Mouse (Mus musculus): Measurements from ENCODE around the gene Bmf. TPM values are rescaled to one million over a fixed set of nuclear protein-coding genes. Genes with fewer than 3 reads are reported as not detected.
A peak's percentile ranks its signal among the peaks of the same experiment; 100 is the strongest.

Gene Bmf
- 1 to 10 TPM; 1.3 to 4.2 TPM for polyA plus RNA-seq (2017; shearing (Covaris generic))

DNA sequence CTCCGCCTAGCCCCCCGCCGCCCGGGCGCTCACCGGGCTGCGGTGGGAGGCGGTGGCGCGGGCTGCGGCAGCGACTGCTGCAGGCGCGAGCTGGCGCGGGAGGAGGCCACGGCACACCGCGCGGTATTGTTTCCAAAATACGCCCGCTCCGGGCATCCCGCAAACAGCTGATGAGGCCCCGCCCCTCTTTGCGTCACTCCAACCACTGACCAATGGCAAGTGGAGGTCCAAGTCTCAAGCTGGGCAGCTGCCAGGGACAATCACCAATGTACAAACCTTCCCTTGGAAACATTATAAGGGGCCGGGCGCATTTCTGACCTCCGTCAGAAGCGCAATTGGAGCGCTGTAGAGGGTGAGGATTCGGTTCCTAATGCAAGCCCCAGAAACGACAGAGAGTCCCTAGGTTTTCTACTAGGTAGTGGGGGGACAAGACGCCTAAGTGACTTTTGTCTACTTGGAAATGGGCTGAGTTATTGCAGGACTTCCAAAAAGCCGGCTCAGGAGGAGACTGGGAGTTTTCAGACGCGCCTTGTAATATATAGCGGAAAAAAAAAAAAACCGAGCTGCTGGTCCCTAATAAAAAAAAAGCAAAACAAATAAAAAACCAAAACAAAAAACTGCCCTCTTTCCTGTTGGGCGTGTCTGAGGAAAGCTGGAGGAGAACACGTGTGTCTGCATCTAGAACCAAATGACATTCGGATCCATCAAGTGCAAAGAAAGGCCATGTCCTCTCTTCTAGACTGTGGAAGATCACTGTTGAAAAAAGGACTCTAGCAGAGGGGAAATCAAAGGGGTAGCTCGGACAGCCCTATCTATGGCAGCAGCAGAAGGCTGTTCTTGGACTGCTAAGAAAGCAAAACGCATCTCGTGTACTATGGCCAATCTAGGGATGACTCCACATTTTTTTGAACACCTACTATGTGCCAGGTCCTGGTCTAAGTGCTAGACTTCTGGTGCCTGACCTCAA, at the start of gene Bmf:
Gene Bmf (minus strand): TSS at position 181 of the 967 bp plus-strand sequence.
- ATAC-seq, result peak; percentile 4

DNA sequence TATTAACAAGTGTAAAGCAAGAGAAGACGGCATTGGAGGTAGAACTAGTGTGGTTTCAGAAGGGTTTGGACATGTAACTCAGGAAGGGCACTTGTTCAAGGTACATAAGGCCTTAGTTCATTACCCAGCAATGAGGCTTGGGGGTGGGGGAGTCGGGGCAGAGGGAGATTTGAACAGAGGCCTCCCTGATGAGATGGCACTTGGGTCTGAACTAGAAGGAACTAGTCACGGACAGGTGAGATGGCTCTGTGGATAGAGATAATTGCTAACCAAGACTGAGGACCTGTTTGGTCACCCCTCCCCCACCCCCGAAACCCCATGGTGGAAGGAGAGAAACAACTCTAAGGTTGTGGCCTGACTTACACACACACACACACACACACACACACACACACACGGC, 49.6 kb upstream of the Bmf start:
- ATAC-seq, result no peak

DNA sequence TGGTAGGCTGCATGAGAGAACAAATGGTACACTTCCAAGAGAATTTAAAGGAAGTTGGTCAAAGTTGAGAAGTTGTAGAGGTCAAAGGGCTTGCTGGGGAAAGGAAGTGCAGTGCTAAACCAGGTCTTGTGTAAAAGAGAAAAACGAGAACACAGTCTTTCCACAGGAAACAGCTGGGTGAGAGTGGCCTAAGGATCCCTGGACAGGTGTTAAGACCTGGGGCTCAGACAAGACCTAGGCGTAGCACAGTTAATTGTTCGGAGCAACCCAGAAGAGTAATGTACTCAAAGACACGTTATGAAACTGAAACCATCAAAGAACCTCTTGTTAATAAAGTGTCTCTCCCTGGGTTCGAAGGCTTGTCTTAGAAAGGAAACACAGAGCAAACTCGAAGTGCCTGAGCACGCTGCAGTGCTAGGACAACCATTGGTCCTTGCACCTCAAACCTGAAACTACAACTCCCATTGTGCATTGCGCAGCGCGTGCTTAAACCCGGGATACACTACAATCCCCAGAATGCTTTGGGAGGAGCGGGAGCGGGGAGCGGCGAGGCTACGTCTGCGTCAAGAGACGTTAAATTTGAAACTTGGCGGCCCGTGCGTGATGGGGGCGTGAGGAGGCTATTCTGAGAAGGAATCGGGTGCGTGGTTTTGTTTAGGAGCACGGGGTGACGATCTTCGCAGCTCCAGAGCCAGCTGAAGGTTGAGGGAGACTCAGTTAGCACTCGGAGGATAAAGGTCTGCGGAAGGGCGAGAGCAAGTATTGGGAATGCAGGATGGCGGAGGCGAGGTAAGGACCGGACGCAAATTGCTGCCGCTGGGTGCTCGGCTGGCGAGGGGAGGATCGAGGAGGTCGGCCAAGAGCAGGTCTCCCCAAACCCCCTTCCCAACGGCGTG, 48.4 kb upstream of the Bmf start, which contains the start of gene Bub1b:
Gene Bub1b (plus strand): TSS at position 539 of the 896 bp plus-strand sequence.
- peak; percentile 99 for ATAC-seq

DNA sequence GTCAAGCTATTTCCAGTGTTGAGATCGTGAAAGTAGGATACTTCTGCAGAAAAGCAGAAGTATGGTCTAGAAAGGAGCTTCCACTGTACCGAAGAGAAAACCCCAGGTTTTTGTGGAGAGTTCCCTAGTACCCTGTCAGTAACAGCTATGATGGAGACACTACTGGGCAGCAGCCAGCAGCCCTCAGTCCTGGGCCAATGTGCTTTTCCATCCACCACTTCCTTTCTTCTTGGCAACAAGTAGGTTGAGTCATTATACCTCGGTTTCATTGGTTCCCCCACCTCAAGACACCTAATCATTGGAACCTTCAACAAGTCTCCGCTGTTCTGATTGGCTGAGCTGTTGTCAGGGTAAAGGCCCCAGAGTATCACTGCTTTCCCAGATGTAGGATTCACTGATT, 41.6 kb upstream of the Bmf start:
- ATAC-seq, result no peak

DNA sequence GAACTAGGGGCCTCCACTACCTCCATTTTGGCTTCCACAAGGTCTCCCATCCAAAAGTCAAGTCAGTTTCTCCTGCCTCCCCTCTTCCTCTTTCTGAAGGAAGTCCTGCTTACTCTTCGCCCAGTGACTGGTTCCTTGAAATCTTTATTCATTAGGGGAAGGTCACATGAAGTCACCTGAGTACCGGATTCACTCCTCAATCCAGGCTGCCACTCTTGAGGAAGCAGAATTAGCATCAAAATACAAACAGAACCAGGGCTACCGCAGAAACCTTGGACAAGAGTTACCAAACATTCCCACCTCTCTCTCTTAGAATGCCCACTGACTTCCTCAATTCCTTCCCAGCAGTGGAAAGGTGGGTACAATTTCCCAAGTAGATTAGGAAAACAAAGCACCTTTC, 38.2 kb upstream of the Bmf start:
- no peak for ATAC-seq

DNA sequence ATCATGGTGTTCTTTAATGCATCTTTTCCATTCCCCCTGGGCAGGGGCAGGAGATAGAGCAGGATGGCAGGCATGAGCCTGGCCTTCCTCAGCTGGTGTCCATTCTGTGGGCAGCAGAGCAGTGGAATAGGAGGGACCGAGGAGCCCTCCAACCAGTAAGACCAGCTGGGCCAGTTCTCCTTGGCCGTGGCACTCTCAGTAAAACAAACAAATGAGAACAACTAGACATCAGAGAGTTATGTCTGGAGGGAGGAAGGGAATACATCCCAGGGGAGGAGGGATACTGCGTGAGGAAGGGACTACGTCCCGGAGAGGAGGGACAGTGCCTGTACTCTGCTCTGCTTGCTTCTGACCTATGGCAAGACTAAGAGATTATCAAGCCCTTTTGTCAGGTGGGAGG, 36.5 kb upstream of the Bmf start:
- ATAC-seq, result no peak

DNA sequence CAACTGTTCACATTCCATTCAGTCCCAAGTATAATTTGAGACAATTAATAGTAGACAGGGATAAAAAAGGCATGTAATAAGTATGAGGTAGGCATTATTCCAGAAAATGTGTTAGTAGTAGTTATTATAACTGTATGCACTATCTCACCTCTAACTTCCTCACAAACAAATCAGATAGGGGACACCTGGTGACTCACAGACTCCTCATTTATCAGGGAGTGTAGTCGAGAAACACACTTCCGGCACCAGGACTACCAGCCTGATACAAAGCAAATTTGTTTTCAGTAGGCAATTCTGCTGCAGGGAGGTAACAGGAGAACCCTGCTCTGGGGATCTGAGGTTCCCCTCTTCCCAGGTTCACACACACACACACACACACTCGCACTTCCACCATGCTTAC, 23.6 kb upstream of the Bmf start:
- no peak for ATAC-seq

DNA sequence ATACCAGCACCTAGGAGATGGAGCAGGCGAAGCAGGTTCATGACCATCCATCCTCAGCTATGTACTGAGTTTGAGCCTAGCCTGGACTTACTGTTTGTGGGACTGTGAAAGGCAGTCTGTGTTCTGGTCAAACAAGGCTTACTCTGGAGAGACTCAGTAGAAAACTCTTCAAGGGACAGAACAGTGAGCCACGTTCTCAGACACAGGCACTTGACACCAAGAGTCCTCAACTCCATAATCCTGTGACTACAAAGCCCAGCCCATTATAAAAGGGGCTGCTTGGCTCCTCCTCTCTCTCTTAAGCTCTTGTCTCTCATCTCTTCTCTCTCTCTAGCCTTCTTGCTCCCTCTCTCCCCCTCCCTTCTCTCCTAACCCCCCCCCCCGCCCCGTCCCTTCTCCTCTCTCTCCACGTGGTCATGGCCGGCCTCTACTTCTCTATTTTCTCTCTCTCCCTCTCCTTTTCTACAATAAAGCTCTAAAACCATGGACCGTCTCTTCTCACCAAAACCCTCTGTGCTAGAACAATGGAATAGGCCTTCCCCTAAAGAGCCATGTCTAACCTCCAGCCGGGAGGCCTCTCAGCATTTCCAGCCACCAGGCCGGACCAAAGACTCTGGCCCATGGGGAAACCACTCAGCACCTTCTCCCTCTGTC, 22.8 kb upstream of the Bmf start:
- ATAC-seq, result no peak

DNA sequence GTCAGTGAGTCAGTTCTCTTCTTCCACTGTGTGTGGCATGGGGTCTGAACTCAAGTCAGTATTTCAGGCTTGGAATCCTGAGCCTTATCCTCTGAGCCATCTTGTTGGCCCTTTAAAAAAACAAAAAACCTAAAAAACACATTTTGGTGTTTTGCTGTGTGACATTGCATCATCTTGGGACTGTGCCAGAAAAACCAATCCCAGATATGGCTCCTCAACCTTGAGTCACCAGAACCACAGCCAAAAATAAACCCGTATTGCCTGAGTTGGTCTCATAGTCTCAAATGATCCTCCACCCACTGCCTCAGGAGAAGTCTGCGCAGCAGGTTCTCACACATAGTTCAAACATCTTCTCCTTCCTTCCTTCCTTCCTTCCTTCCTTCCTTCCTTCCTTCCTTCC, 21.5 kb upstream of the Bmf start:
- no peak for ATAC-seq

DNA sequence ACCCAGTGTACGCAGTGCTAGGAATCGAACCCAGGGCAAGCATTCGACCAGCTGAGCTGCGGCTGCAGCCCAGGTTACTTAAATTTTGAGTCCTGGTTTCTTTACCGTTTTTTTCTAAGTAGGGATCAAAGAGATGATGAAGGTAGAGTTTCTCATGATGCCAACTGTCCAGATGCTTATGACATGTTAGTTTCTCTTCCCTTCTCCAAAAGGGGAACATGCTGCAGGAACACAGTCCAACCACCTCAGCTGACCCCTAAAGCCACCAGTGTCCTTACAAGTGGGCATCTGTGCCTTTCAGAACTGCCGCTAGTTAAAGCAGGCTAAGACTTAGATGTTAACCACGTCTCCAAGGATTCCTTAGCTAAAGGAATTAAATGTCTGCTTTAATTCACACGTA, 17.7 kb upstream of the Bmf start:
- ATAC-seq, result no peak

DNA sequence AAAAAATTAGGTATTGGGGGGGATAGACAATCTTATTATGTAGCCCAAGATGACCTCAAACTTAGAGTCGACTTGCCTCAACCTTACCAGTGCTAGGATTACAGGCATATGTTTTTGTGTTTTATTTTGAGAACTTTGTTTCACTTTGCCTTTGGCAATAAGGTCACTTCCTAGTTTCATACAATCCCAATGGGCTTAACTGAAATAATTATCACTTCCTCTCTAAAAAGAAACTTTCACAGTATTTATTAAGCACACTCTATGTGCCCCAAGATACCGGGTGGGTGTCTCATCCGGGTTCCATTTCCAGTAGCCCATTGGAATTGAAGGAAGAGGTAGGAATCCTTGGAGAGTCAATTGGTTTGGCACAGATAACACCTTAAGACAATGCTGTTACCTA, 12.9 kb upstream of the Bmf start:
- ATAC-seq, result no peak

DNA sequence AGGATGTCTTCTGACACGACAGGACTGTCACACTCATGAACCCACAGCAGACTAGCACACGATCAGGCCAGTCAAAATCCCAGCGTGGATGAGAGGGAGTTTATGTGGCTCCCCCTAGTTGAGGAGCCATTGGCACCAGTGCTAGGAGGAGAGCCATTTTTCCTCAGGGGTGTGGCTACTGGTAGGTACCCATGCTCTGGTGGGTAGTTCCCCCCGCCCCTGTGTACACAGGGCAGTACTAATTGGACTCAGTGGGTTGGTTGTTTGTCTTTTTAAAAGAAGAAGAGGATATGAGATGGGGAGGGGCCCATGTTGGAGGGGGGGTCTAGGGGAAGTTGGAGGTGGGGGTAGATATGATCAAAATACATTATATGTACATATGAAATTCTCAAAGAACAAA, 12.5 kb upstream of the Bmf start:
- ATAC-seq, result no peak

DNA sequence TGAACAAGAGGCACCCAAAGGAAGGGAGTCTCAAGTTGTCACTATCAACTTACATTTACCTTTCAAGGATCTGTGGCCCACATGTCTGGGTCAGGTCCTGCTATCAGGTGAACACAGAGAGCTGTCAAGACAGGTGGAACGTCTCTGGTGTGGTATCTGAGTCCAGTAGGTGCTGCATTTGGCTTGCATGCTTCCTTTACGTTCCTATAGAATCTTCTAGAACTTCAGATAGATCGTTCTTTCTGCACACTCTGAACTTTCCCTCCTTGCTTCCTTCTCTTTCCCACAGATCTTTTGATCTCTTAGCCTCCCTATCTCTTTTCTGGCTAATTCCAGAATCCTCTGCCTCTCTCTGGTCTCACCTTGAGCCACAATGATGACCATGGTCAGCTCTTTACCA, 8.9 kb upstream of the Bmf start:
- ATAC-seq, result no peak

DNA sequence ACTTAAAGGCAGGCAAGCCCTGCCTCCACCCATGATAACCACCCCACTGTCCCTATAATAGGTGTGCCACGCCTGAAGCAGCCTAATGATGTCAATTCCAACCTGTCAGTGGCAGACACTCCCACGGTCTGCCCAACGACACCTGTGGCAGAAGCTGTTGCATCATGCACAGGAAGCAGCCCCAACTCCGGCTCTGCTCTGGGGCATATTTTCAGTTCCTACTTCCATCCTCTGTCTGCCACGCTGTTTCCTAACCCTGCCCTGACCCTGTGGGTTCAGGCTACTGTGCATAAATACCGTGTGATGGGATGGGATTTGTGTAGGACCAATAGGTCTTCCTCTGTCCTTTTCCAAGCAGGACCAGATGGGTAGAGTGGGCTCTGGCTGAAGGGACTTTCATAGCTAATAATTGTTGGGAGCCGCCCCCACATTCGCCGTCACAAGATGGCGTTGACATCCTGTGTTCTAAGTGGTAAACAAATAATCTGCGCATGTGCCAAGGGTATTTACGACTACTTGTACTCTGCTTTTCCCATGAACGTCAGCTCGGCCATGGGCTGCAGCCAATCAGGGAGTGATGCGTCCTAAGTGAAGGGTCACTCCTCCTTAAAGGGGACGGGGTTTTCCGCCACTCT, 5.0 kb upstream of the Bmf start:
- peak; percentile 92 for ATAC-seq

DNA sequence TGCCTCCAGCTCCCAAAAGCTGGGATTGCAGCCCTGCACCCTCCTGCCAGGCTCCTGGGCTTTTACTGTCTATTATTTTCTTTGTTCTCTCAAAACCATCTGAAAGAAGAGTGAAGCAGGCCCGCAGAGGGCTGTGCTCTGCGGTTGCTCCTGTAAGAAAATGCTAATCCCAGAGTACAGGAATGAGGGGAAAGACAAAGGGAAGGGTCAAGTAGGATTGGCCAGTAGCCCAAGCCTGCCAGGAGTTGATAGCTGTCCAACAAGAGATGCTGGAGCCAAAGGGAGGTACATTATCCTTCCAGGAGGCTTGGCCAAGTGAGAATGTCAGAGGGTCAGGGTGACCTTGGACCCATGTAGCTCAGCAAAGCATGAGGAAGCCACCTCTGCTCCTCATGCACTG, 2.1 kb upstream of the Bmf start:
- no peak for ATAC-seq

DNA sequence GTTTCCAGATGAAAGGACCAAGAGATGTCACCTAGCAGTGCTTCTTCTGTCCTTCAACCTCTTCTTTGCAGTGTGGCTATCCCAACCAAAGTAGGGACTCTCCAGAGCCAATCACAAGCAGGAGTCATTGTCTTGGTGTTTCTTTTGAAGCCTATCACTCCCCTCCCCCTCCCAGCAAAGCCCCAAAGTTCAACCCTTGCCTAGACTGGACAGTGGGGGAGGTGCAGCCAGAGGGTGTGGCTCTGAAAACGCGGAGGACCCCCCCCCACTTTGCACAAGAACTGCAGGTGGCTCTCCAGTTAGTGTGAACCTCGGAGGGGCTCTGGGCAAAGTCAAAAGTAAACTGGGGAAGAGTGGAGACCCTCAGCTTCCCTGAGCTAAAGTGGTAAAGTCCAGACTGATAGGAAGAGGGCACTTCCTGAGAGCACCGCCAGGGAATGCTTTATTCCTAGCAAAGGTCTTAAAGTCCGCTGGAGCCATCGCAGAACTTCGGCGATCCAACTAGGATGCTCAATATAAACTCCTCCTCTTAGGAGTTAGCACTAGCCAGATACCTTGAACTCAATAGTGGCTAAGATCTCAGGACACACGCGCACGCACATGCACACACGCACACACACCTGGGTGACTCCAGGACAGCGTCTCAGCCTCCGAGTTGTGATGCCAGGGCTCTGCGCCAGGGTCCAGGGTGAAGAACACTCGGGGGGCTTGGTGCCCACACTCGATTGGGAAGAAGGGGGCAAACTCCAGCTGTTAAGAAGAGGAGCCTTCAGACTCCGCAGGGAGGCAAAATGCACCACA, 866 bp downstream of the Bmf start:
- no peak for ATAC-seq

DNA sequence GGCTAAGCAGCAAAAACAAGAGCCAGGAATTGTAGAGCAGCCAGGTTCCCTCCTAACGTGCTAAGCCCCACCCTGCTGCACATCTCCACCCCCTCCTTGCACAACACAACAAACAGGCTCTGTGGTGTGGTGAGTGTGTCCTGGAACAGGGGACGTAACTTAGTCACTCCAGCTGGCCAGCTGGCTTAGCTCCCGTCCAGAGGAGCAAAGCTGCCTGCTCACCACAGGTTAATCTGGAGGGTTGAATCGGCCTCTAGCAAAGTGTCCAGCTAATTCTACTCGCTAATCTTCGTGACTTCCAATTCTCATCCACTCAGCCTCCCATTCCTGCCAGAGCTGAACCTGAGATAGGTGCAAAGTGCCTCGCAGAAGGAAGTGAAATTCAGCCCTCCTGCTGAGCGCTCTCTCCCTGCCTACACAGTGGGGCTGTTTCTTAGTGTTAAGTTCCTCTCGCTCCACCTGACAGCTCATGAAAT, 1.9 kb downstream of the Bmf start:
- ATAC-seq, result no peak

DNA sequence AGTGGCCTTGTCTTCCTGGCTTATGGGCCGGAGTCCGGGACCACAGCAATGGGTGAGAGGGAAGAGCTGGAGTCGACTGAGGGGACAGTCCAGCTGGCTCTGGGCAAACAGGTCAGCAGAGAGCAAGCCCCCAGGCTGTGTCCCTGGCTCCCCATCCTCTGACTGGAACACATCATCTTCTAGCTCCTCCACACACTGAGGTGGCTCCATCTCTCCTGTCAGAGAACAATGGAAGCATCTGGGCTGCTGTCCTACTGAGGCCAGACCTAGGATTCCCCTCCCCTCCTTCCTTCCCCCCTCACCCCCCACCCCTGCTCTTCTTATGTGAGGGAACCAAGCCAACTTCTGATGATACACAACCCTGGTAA, 2.7 kb downstream of the Bmf start:
- no peak for ATAC-seq

DNA sequence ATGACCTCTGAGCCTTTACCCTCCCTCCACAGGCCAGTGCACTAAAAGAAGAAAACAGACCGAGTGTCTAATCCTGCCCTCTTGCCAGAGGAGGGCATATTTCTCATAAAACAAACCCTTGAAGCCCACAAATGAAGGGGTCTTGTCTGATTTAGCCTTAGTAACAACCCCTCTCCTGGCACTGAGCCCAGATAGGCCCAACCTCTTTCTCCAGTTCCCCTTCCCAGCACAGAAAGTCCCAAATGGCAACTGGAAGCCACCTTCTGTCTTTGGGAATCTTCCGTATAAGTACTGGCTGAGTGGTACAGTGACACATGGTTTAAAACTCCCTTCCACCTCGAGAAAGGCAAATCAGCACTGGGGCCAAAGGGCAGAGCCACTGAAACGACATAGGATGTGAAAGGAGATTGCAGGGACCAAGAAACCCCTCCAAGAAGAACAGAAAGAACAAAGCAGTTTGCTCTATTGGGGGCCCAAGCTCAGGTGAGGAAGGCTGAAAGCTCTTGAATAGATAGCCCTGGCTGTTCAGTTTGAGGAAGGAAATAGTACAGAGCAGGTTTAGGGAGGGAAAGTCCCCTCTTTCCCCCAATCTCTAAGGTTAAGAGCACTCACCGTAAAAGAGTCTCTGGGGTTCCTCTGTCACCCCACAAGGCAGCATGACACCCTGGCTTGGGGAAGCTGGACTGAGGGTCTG, 3.2 kb downstream of the Bmf start:
- peak; percentile 67 for ATAC-seq

DNA sequence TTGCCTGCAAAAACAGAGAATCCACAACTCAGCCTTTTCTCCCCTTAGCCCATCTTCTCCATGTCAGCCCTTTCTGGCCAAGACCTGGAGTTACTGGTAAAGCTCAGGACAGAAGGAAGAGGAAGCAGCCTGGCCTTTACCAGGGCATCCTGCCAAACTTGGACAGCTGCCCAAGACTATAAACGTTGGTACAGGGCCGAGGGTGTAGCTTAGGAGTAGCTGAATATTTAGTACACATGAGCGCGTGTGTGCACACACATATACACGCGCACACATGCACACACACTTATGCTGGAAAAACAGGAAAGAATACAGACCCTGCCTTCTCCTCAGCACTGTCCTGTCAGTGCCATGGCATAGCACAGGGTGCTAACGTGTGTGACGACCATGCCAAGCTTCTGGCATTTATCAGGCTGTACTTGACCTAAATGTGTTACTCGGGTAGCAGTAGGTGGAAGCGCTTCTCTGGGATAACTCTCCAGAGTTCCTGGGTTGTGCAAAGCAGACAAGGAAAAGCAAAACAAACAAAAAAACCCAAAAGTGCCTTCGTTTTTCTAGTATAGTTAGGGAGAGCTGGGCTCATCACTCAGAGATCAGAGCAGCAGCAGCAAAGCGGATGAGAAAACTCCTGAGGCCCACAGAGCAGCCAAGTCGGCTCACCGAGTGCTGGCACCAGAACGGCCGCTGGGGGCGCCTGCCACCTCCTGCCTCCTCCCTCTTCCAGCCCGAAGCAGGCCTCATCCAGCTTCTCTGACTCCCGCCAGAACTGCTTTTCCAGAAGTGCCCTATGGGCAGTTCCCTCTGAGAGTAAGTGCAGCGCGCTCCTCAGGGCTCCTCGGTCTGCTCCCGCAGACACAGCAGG, 4.0 kb downstream of the Bmf start:
- peak; percentile 55 for ATAC-seq
